Mouse (Mus musculus) skeletal muscle tissue, postnatal 0 days (tissue): ENCODE measurements around the gene Atg4a. TPM values are rescaled to one million over a fixed set of nuclear protein-coding genes. Genes with fewer than 3 reads are reported as not detected.

ENCODE experiments used
- polyA plus RNA-seq: library from polyadenylated mRNA; unstranded; fragments of >200 nt; fragmentation: Nextera tagmentation; extraction: Ambion mirVana; gene quantifications from 2 replicates; pipeline ENCODE4 v1.2.1, GENCODE M21; 2015

The Atg4a gene
- 42.6 and 45.1 TPM in 2 replicates for polyA plus RNA-seq

GRCm38 (mm10) chrX:140956272-140956940, at the start of gene Atg4a, which contains the start of gene Psmd10:
TSS of gene Atg4a (plus strand) at chrX:140956907.
TSS of gene Psmd10 (minus strand) at chrX:140956728.

GRCm38 (mm10) chrX:140907360-140907759, 49.3 kb upstream of the Atg4a start, which contains the start of gene Vsig1:
TSS of gene Vsig1 (plus strand) at chrX:140907608.

Other genes starting within 250 kb of the Atg4a start
- gene Tex13b, start 143.5 kb upstream of the Atg4a start, polyA plus RNA-seq = not detected in 2 replicates
- 0.07 TPM in 1 of 2 replicates, not detected in the other for gene Vsig1, start 49.3 kb upstream of the Atg4a start, polyA plus RNA-seq
- gene Psmd10, start 179 bp upstream of the Atg4a start, polyA plus RNA-seq = 37.9 TPM in 2 replicates